Mouse (Mus musculus) megakaryocyte, adult 5-6 weeks (primary cell): ENCODE data around the gene Evi5. TPM values are rescaled to one million over a fixed set of nuclear protein-coding genes. Genes with fewer than 3 reads are reported as not detected.
A peak's percentile ranks its signal among the peaks of the same experiment; 100 is the strongest.

ENCODE experiments used
- ATAC-seq: 2 replicates; pipeline ENCODE4 v1.8.0; 2016; ENCODE audit warnings: mild to moderate bottlenecking, inconsistent platforms; ENCODE audit not compliant: poor library complexity, severe bottlenecking
- total RNA-seq, 2 experiments: library from RNA; stranded (forward) in 1 of 2; stranded (reverse) in 1 of 2; fragments of 153-499, 151-499 nt in 1 of 2; fragments of 221-1000, 200-1000 nt in 1 of 2; gene quantifications; 2 replicates each; pipeline versions ENCODE4 v1.2.3 to v1.2.4; 2015 to 2017

Gene Evi5
- total RNA-seq, 2 experiments from 2014 or later: 43.8 to 53.0 TPM

DNA sequence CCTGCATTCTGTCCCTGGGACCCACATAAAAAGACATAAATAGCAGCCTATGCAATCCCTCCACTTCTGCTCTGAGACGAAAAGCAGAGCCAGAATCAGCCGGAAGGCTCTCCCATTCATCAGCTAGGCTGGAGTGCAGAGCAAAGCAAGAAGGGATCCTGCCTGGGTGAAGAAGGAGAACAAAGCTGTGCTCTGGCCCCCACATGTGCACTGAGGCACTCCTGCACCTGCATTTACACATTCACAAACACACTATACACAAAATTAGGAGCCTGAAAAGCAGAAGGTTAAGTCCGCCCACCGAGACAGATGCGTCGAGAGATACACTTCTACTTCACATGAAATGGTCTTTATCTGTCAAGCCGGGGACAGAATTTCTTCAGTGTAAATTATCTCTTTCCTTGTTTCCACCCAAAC lies 1.0 kb downstream of the Evi5 start:
- no peak for ATAC-seq

DNA sequence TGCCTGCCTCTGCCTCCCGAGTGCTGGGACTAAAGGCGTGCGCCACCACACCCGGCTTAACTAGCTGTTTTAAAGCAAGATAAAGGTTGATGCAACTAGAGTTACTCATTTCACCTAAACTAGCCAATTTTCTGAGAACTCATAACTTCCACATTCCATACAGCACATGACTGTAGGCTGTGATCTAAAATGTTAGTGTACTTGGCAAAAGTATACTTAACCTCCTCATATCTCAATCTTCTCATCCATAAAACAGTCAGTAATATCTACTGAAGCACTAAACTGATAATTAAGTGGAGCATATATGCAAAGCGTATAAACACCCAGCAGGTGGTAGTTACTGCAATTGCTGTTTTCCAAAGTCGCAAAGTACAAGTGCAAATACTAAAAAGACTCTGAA lies 1.6 kb downstream of the Evi5 start:
- ATAC-seq: no peak

DNA sequence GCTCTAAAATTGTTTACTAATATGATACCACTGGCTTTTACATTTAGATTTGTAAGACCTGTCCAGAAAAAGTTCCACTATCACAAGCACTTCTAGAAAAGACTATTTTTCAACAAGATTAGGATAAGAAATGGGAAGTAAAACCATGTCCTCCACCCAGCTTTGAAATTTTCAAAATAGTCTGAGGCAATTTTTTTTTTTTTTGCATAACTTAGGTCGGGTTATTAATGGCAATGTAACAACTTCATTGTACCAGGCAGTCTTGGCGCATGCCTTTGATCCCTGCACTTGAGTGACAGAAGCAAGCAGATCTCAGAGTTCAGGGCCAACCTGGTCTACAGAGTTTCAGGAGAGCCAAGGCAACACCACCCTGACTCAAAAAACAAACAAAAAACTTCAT lies 5.2 kb downstream of the Evi5 start:
- ATAC-seq: peak; percentile 16

DNA sequence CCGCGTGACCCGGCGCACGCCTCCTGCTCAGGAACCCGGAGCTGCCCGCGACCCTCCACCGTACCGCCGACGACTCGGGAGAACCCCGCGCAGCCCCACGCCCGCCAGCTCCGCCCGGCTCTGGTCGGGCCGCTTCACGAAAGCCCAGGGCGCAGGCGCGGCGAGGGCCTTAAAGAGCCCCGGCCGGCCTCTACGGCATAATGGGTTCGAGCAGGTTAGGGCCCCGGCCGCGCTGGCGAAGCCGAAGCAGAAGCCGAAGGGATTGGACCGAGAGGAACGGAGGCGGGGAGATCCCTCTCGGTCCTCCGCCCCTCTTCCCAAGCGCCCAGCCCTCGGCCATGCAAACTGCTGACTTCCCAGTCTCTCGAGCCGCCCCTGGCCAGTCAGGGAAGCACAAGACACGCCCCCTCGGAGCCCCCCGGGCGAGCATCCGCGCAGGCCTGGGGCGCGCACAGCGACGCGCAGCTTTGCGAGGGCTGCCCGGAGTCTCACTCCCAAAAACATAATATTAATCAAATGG lies 5.9 kb downstream of the Evi5 start:
- ATAC-seq: peak; percentile 69

DNA sequence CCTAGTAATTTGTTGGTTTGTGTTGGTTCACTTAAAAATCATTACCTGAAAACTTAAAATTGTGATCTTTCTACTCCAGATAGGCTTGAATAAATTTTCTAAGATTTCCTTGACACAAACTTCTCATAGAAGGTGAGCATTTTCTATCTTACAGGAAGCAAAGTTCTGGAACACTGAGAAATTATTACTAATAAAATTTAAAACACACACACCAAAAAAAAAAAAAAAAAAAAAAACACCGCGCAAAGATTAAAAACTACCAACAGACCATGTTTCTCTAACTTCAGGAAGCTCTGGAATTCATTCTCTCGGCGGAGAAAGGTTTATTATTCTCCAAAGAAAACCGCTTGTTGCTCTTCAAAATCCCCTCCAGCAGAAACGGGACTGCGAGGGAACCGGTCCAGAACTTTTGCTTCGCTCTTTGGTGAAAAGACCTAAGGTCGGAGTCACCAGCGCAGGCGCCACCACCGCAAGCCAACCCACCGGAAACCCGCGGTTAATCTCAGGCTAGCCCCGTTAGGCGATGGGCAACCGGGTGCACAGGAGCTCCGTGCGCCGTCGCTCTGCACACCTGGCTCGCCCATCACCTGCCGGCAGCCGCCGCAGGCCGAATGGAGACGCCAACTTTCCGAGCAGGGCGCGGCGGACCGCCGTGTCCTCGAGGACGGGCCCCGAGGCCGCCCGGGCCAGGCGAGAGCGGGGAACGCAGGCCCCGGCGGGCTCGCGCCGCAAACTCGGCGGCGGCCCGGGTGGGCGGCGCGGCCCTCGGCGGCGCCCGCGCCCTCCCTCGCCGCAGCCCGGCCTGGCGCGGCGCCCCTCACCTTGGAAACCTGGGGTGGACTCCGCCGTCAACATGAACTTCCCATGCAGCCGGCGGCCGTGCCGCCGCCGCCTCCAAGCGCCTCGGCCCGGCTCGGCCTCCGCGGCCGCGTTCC lies 6.7 kb downstream of the Evi5 start:
- ATAC-seq: peak; percentile 49

DNA sequence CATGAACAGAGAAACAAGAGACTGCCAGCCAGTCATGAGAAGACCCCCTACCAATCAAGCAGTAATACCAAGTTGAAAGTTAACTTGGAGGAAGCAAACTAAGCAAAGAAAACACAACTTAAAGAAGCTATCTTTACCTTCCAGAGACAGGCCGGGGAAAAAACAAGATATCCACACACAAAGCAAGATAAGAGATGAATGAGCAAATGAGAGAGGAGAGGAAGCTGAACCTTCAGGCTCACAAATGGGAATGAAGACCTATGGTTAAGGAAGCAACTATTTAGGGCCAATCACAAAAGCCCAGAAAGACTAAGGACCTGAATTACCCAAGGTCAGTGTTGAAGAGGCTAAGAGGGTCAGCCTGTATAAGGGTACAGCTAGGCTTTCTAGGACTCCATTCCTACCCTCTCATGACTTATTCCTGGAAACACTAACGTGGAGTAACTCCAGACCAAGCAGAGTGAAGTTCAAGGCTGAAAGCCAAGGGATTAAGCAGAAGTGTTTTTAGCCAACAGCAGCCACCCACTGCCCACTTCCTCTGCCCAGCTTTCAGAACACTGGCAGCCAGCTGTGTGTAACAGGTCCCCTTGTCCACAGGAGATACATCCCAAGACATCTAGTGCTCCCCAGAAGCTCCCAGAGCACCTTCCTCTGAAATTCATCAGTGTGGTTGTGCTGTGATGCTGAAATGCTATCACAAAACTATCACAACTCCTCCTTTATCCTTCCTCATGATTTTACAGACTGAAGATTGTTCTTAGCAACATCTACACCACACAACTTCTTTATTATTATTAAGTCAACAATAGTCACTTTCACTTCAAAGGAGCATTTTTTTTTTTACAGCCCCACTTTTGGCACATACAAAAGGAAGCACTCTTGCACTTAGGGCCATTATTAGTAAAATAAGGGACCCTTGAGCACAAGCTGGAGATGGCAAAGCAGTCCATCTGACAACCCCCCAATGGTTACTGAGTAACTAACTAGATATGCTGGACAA lies 8.5 kb downstream of the Evi5 start:
- ATAC-seq: peak; percentile 75

DNA sequence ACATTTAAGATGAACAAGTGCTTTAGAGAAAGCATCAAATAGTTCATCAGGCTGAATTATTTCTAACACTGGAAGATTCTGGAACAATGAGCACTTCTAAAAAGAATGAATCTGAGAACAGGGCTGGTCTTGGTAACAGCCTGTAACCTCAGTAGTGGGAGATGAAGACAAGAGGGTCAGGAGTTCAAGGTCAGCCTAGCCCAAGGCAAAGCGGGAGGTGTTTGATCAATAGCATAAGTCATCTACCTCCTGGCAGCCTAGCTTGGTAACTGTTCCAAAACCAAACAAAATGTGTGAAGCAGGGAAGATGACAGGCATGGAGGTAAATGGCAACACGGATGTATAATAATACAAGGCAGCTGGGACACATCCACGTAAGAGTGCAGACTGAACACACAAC lies 10.9 kb downstream of the Evi5 start:
- ATAC-seq: no peak

DNA sequence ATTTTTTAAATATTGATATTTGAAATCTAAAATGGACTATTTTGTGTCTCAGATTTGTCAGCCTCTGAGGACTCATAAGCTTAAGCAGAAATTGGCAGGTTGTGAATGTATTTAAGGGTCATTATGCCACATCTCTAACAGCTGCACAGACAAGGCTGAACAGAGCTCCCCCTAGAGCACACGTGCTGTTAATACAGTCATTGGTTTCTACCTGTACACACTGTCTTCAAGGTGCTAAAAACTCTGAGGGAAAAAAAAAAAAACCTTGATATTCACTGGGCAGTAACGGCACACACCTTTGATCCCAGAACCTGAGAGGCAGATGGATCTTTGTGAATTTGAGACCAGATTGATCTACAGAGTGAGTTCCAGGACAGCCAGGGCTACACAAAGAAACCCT lies 15.9 kb downstream of the Evi5 start:
- peak; percentile 82; the same call in 1 of the 2 replicates for ATAC-seq

DNA sequence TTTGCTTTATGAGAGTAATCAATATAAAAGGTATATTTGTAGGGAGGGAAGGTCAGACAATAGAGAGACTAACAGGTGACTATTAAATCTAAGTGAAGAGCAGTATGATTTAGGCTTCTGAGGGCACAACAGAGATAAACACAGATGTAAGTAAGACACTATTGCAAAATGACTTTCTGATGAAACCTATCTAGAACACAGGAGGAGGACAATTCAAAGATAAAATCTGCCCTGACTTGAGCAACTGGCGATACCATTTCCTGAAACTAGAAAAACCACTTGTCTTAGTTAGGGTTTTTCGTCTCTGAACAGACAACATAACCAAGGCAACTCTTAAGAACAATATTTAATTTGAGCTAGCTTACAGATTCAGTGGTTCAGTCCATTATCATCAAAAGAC lies 19.4 kb downstream of the Evi5 start:
- peak; percentile 65 for ATAC-seq

DNA sequence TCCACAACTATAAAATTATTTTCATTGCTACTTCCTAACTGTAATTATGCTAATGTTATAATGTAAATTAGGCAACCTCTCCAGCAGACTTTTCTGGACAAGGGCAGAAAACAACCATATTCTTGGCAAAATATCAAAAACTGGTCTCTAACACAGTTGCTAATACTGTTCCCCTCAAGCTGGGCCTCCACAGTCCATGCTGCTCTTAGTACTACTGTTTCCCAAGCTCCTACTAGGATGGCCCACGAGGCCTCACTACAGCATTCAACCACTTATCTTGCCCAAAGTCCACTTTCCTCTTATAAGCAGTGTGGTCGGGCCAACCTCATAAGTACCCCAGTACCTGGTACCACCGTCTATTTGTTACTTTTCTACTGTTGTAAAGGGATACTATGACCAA lies 20.4 kb downstream of the Evi5 start:
- ATAC-seq: no peak

DNA sequence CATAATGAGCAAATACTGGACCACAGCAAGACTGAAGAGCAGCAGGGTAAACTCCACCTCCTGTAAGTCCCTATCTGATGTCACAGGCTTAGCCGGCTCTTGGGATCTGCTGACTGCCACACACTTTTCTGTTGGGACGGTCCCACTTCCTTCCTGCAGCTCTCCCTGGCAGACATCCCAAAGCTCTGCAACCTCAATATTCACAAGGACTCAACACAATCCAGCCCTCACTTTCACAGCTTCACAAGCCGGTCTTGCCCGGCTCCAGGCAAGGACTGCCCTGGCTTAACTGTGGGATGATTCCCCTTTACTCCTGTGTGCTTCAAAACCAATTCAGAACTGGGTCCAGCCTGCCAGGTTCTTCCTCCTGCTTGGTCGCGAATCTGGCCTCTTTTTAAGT lies 21.1 kb downstream of the Evi5 start:
- no peak for ATAC-seq

DNA sequence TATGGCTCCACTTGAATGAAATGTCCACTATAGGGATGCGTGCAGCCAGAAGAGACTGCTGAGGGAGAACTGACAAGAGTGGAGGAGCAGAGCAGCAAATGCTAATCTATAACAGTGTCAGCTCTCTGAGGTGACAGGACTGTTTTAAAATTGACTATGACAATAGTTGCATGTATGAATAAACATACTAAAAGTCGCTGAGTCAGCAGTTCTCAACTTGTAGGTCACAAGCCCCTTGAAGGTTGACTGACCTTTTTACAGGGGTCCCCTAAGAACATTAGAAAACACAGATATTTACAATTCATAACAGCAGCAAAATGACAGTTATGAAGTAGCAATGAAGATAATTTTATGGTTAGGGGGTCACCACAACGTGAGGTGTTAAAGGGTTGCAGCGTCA lies 25.9 kb downstream of the Evi5 start:
- ATAC-seq: no peak

DNA sequence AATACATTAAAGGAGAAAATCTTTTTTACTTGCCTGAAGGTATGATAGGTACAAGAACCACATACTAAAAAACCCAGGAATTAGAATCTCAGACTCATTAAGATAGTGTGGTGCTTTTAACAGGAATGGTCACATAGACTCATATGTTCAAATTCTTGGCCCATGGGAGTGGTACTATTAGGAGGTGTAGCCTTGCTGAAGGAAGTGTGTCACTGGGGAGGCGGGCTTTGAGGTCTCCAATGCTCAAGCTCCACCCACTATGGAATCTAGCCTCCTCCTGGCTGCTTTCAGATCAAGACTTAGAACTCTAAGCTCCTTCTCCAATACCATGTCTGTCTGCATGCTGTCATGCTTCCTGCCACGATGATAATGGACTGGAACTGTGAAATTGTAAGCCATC lies 27.1 kb downstream of the Evi5 start:
- no peak for ATAC-seq

DNA sequence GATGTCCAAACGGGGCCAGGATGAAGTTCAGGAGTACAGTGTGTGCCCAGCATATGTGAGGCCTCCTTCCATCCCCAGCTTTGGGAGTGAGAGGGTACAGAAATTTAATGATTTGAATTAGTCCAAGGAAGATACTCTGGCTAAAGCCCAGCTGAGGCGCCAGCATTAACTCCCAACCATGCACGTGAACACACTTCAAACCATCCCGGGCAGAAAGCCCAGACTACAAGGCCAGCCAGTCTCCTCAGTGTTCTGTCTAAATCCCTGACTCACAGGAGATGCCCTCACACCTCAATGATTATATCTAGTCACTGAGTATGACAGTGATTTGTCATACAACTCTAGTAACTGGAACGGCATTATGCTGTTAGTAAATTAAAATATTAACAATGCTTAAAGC lies 27.6 kb downstream of the Evi5 start:
- ATAC-seq: no peak

DNA sequence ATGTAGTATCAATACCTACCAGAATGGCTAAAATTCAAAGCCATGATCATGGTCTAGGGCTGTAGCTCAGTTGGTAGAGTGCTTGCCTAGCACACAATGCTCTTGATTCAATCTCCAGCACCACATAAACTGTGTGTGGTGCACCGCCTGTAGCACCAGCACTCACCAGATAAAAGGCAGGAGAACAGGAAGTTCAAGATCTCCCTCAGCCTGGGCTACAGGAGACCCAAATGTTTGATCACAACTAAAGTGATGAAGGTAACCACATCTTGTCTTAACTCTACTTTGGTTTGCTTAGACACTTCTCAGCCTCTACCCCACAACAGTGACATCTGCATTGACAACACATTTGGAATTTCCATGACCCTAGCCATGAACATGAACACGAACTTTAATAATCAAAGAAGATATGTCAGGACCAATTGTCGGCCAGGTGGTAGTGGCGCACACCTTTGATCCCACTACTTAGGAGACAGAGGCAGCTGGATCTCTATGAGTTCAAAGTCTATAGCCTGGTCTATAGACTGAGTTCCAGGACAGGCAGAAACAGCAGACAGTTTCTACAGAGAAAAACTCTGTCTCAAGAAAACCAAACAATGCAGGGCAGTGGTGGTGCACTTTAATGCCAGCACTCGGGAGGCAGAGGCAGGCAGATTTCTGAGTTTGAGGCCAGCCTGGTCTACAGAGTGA lies 34.2 kb downstream of the Evi5 start:
- ATAC-seq: peak; percentile 33; the same call in 1 of the 2 replicates

DNA sequence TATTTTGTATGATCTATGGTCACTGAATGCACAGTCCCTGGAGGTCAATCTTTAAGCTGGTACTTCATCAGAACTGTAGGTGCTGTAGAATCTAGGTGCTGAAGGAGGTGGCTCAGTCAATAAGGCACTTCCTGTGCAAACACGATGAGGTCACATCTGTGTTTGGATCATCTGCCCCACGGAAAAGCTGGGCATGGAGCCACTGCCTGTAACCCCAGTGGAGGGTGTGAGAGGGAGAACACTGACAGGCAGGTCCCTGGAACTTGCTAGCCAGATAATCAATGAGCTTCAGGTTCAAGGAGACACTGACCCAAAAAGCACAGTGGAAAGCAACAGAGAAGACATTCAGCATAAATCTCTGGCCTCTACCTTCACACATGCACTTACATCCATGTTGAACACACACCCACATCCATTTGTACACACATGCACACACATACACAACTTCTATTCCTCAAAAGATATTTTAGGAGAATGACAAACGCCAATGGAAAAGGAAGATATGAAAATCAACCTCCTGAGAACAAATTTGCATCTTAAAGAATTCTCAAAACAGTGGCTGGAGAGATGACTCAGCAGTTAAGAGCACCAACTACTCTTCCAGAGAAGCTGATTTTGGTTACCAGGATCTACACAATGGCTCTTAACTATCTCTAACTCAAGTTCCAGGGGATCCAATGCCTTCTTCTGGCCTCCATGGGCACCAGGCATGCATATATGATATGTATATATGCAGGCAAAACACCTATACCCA lies 35.8 kb downstream of the Evi5 start:
- no peak for ATAC-seq

DNA sequence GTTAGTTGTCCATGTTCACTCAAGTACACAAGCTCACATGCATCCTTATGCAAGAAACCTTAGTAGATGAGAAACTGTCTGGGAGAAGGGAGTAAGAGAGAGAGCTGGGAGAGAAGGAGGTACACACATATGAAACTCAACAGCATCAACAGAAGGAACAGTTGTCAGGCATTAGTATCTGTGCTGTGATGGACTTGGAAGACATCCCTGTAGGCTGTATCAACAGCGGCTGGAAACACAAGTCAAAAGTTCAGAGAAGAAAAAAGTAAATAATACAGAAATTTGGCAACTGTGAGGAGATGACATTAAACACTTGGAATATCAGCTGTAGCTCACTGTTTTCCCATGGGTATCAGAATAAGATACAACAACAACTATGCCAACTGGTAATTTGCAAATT lies 40.6 kb downstream of the Evi5 start:
- ATAC-seq: no peak

DNA sequence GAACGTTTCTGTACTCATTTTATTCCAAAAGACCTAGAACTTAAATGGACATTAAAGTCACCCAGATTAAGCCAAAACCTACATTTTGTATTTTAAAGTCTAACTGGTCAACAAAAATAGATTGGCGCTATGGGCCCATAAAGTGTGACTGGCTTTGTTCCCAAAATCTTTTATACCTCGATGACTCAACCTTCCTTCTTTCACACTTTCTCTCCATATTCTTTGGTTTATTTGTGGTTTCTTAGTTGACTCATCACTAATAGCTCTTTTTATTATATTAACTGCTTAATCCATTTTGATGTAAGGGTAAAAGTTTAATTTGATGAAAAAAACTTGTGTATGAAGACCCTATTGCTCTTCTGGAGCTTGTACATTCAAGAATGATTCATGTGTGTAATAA lies 43.6 kb downstream of the Evi5 start:
- ATAC-seq: no peak

DNA sequence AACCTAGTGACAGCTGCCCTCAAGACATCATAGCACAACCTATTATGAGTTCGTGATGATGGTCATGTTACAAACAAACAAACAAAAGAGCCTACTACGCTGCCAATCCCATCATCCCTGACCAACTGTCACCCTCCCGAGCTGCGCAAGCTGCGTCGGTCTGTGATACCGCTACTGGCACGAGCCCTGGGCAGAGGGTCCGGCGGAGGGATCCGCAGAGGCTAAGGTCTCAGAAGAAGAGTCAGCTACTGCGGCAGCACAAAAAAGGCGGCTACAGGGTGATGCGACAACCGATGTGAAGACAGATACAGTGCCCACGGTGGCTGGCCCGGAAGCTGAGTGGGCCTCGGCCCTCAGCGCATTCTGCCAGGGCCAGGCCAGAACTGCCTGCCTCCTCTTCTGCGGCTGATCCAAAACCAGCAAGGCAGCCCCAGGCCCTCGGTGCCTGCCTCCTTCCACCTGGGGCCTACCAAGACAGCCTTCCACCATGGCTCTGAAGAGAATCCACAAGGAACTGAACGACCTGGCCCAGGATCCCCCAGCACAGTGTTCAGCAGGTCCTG lies 44.8 kb downstream of the Evi5 start, which contains the start of gene Ube2d2b:
TSS of gene Ube2d2b (plus strand) at position 102 of the 563 bp plus-strand sequence.
- ATAC-seq: no peak

DNA sequence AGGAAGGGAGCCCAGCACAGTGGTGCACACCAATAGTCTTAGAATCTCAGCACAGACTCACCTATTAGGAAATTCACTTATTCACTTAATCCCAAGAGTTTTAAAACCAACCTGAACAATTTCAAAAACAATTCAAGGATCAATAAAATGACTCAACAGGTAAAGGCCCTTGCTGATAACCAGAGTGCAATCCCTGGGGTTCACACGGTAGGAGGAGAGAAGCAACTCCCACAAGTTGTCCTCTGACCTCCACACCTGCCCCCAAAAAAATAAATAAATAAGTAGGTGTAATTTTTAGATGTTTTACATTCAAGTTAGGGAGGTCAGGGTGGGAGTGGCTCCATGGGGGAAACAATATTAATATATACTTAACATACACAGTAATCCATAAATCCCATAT lies 52.4 kb downstream of the Evi5 start:
- ATAC-seq: no peak
